Mouse (Mus musculus) lung, embryonic 16.5 days (tissue): ENCODE results near the gene Aspdh. TPM values are rescaled to one million over a fixed set of nuclear protein-coding genes. Genes with fewer than 3 reads are reported as not detected.

Experiments used
- ATAC-seq: fragments of 200-750 bp; cut with Nextera tagmentation; 2 replicates; pipeline ENCODE4 v1.8.0; 2017; ENCODE audit warnings: low read depth, mild to moderate bottlenecking, moderate library complexity
- H3K27ac ChIP-seq: fragments of 300-500 bp; sonication (generic); 2 replicates; pipeline ENCODE4 v1.5.1; 2014; ENCODE audit warnings: mild to moderate bottlenecking, control low read depth, low read length
- H3K27me3 ChIP-seq: fragments of 300-500 bp; sonication (generic); 2 replicates; pipeline ENCODE4 v1.6.1; 2014; ENCODE audit warnings: low read depth, low read length, mixed read lengths; ENCODE audit not compliant: control insufficient read depth, insufficient read depth
- H3K36me3 ChIP-seq: fragments of 300-500 bp; sonication (generic); 2 replicates; pipeline ENCODE4 v1.6.1; 2014; ENCODE audit warnings: low read length; ENCODE audit not compliant: control insufficient read depth, insufficient read depth
- H3K4me1 ChIP-seq: fragments of 300-500 bp; sonication (generic); replicated peaks from 2 replicates; pipeline ENCODE4 v1.6.1; 2014; ENCODE audit warnings: low read length, mixed read lengths; ENCODE audit not compliant: control insufficient read depth, insufficient read depth
- H3K4me2 ChIP-seq: fragments of 300-500 bp; sonication (generic); 2 replicates; pipeline ENCODE4 v1.6.1; 2014; ENCODE audit warnings: low read depth, low read length, control low read depth
- H3K4me3 ChIP-seq: fragments of 300-500 bp; sonication (generic); 2 replicates; pipeline ENCODE4 v1.5.1; 2014; ENCODE audit warnings: mild to moderate bottlenecking, low read length, control low read depth
- H3K9ac ChIP-seq: fragments of 300-500 bp; sonication (generic); 2 replicates; pipeline ENCODE4 v1.6.1; 2014; ENCODE audit warnings: low read length, control low read depth
- H3K9me3 ChIP-seq: fragments of 300-500 bp; sonication (generic); 2 replicates; pipeline ENCODE4 v1.6.1; 2016; ENCODE audit warnings: low read length; ENCODE audit not compliant: control insufficient read depth
- WGBS: fragments of 180-500 bp; shearing (Covaris S2); extraction: QIAGEN DNeasy Blood & Tissue Kit; methylation state at CpG from one replicate; pipeline ENCODE4 v1.1.7; 2014; 5-methylcytosine and 5-hydroxymethylcytosine counted together
- polyA plus RNA-seq: library from polyadenylated mRNA; unstranded; fragments of >200 nt; fragmentation: Nextera tagmentation; extraction: Ambion mirVana; gene quantifications from 2 replicates; pipeline ENCODE4 v1.2.1, GENCODE M21; 2015

Aspdh gene
- polyA plus RNA-seq, 1 experiment from 2014 or later = 0.62 TPM

- Histone ChIP-seq H3K4me1 (peaks cover 57% of the 10 kb centered on the region), H3K4me2 (0 out of 2 replicates have a peak overlapping the region, but pooled peaks have one; percentile 79), H3K9me3 (no peaks in the 10 kb centered on the region), H3K9ac (peak overlapping the region; percentile 24; the same call in 1 of the 2 replicates), H3K27me3 (no peaks in the 10 kb centered on the region), H3K27ac (peak overlapping the region; percentile 25), H3K36me3 (0 out of 2 replicates have a peak, but pooled peaks cover 2% of the 10 kb centered on the region), H3K4me3 (no peak overlapping the region)
- 76% methylated on average over 16 of the region's 16 CpGs for WGBS
- ATAC-seq = no peak
Measured at GRCm38 (mm10) chr7:44469677-44470675, 4.8 kb downstream of the Aspdh start.

GRCm38 (mm10) chr7:44470696-44471612, 5.8 kb downstream of the Aspdh start:
- H3K9me3 ChIP-seq = no peaks in the 10 kb centered on the region
- H3K27ac ChIP-seq = peak overlapping the region; percentile 84
- 65% methylated on average over 15 of the region's 16 CpGs for WGBS
- H3K36me3 ChIP-seq = 0 out of 2 replicates have a peak, but pooled peaks cover 2% of the 10 kb centered on the region
- H3K4me3 ChIP-seq = no peak overlapping the region
- H3K4me1 ChIP-seq = peaks cover 63% of the 10 kb centered on the region
- H3K9ac ChIP-seq = no peak overlapping the region
- H3K4me2 ChIP-seq = no peak overlapping the region
- no peaks in the 10 kb centered on the region; the same call in 1 of the 2 replicates for H3K27me3 ChIP-seq
- no peak for ATAC-seq

- Histone ChIP-seq H3K4me1 (peaks cover 63% of the 10 kb centered on the region), H3K9me3 (no peaks in the 10 kb centered on the region), H3K27ac (peak overlapping the region; percentile 84), H3K4me3 (no peak overlapping the region), H3K4me2 (no peak overlapping the region), H3K36me3 (0 out of 2 replicates have a peak, but pooled peaks cover 2% of the 10 kb centered on the region), H3K9ac (no peak overlapping the region), H3K27me3 (no peaks in the 10 kb centered on the region; the same call in 1 of the 2 replicates)
- 11% methylated on average over 6 of the region's 6 CpGs for WGBS
- peak; percentile 63 for ATAC-seq
Measured at GRCm38 (mm10) chr7:44471880-44472557, 6.8 kb downstream of the Aspdh start.

- Histone ChIP-seq H3K4me2 (no peak overlapping the region), H3K27me3 (no peaks in the 10 kb centered on the region; the same call in 1 of the 2 replicates), H3K9me3 (no peaks in the 10 kb centered on the region), H3K36me3 (0 out of 2 replicates have a peak, but pooled peaks cover 2% of the 10 kb centered on the region), H3K27ac (peak overlapping the region; percentile 84), H3K4me3 (no peak overlapping the region), H3K9ac (no peak overlapping the region), H3K4me1 (peaks cover 60% of the 10 kb centered on the region)
- peak; percentile 31 for ATAC-seq
- 11% methylated on average over 1 of the region's 1 CpGs for WGBS
Measured at GRCm38 (mm10) chr7:44472558-44472885, 7.3 kb downstream of the Aspdh start.

GRCm38 (mm10) chr7:44472961-44473646, 7.9 kb downstream of the Aspdh start:
- 0 out of 2 replicates have a peak, but pooled peaks cover 2% of the 10 kb centered on the region for H3K36me3 ChIP-seq
- peak; percentile 13; the same call in 1 of the 2 replicates for ATAC-seq

GRCm38 (mm10) chr7:44474419-44474818, 9.2 kb downstream of the Aspdh start:
- Histone ChIP-seq H3K9ac (0 out of 2 replicates have a peak overlapping the region, but pooled peaks have one; percentile 26), H3K4me1 (peaks cover 47% of the 10 kb centered on the region), H3K4me3 (no peak overlapping the region), H3K9me3 (no peaks in the 10 kb centered on the region), H3K36me3 (0 out of 2 replicates have a peak, but pooled peaks cover 1% of the 10 kb centered on the region), H3K4me2 (no peak overlapping the region), H3K27me3 (peaks cover 2% of the 10 kb centered on the region; the same call in 1 of the 2 replicates), H3K27ac (no peak overlapping the region)
- no peak for ATAC-seq
- WGBS = 24% methylated on average over 4 of the region's 4 CpGs

More at GRCm38 (mm10) chr7:44472961-44473646, 7.9 kb downstream of the Aspdh start:
- peak overlapping the region; percentile 84 for H3K27ac ChIP-seq
- H3K4me3 ChIP-seq = no peak overlapping the region
- H3K4me1 ChIP-seq = peaks cover 60% of the 10 kb centered on the region
- H3K9me3 ChIP-seq = no peaks in the 10 kb centered on the region
- peak overlapping the region; percentile 41 for H3K9ac ChIP-seq
- 25% methylated on average over 9 of the region's 9 CpGs for WGBS
- H3K27me3 ChIP-seq = no peaks in the 10 kb centered on the region; the same call in 1 of the 2 replicates
- no peak overlapping the region for H3K4me2 ChIP-seq

GRCm38 (mm10) chr7:44475046-44475614, 9.9 kb downstream of the Aspdh start:
- Histone ChIP-seq H3K36me3 (no peaks in the 10 kb centered on the region), H3K27me3 (peaks cover 6% of the 10 kb centered on the region; the same call in 1 of the 2 replicates), H3K9me3 (no peaks in the 10 kb centered on the region), H3K4me3 (no peak overlapping the region), H3K4me2 (no peak overlapping the region), H3K27ac (no peak overlapping the region), H3K4me1 (peaks cover 40% of the 10 kb centered on the region), H3K9ac (0 out of 2 replicates have a peak overlapping the region, but pooled peaks have one; percentile 28)
- 26% methylated on average over 5 of the region's 5 CpGs for WGBS
- no peak for ATAC-seq
